Mouse (Mus musculus) ES-E14 (cell line): Measurements from ENCODE around the gene Fezf2.

Experiments
- HCFC1 ChIP-seq: IDR thresholded peaks from 2 replicates; pipeline ENCODE4 v1.6.1; 2012; ENCODE audit warnings: low read length, inconsistent platforms, borderline replicate concordance; ENCODE audit not compliant: insufficient read depth
- MAFK ChIP-seq: IDR thresholded peaks from 2 replicates; pipeline ENCODE4 v1.6.1; 2014; ENCODE audit warnings: mild to moderate bottlenecking, low read depth, low read length, inconsistent platforms; ENCODE audit not compliant: insufficient read depth
- ZC3H11A ChIP-seq: IDR thresholded peaks from 2 replicates; pipeline ENCODE4 v1.6.1; 2012; ENCODE audit warnings: low read depth, mild to moderate bottlenecking, inconsistent platforms, low read length, borderline replicate concordance

DNA sequence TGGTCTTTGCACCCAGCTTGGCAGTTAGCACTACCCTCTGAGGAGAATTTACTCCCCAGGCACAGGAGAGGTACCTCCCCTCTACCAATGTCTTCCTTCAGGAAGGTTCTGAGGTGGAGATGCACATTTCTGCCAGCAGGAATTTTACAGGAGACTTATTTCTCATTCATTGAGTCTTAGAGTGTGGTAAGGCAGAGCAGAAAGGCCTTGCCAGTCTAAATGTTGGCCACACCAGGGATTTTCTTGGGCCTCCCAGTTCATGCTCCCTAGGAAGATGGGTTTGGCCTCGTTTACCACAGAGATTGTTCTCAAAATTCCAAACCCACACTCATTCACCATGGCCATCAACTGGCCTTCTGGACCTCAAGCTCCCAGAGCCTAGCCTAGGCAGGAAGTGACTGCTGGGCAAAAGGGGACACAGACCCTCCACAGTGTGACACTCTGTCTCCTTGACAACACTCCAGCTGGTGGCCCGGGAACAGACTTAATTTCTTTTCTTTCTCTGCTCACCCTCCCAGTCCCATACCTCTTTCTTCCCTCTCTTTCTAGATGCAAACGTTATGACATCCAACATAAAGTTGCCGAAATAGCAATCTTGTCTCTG, 40.3 kb upstream of the Fezf2 start:
- TF ChIP-seq HCFC1 (no peak), ZC3H11A (no peak), MAFK (no peak)
